Mouse (Mus musculus) erythroid progenitor cell, adult 5-6 weeks (primary cell): ENCODE data around the gene Robo1. TPM values are rescaled to one million over a fixed set of nuclear protein-coding genes. Genes with fewer than 3 reads are reported as not detected.

ENCODE experiments used
- ATAC-seq: replicated peaks from 2 replicates; pipeline ENCODE4 v1.8.0; 2016; ENCODE audit warnings: moderate number of reproducible peaks, mild to moderate bottlenecking, moderate TSS enrichment, inconsistent platforms; ENCODE audit not compliant: poor library complexity, low FRiP score, severe bottlenecking
- total RNA-seq, 2 experiments: library from RNA; stranded (forward) in 1 of 2; stranded (reverse) in 1 of 2; fragments of 150-400 nt in 1 of 2; fragments of 186-747, 209-891 nt in 1 of 2; gene quantifications; 2 replicates each; pipeline versions ENCODE4 v1.2.3 to v1.2.4; 2015 to 2017; ENCODE audit warnings: low replicate concordance in 2 of 2

Robo1 gene
- total RNA-seq, 2 experiments from 2014 or later = not detected

DNA sequence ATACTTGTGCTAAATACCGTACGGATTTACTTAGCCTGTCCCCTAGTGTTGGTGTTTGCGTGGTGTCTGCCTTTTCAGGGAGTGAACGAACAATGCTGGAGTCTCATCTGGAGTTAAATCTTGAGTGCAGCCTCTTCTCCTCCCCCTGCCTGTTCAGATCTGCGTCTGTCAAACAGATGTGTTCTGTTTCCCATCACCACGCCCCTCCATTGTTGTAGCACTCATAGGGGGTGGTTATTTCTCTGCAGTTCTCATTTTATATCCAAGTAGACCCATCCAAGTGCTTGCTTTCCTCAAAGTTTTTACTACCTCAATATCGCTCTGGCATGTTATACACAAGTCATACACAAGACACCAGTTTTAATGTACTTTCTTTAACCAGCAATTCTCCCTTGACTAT, 708.7 kb downstream of the Robo1 start:
- no peak for ATAC-seq

DNA sequence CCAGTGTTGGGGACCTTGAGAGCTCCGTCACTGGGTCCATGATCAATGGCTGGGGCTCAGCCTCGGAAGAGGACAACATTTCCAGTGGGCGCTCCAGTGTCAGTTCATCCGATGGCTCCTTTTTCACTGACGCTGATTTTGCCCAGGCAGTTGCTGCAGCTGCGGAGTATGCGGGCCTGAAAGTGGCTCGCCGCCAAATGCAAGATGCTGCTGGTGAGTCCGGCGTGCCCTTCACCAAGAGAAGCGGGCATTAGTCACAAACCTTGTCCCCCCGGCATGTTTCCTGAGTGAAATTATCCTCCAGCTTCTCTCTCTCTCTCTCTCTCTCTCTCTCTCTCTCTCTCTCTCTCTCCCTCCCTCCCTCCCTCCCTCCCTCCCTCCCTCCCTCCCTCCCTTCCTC, 716.2 kb downstream of the Robo1 start:
- no peak for ATAC-seq

DNA sequence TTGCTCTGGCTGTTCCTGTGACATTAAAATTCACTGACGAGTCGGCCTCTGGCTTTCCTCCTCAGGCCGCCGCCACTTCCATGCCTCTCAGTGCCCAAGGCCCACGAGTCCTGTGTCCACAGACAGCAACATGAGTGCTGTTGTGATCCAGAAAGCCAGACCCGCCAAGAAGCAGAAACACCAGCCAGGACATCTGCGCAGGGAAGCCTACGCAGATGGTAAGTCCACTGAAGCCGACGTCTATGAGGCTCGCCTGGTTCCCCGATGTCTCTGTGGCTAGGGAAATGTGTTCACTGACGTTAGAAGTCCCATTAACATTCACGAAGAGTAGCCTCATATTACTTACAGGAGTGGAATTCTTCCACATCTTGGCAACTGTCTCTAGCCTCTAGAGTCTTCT, 719.6 kb downstream of the Robo1 start:
- ATAC-seq = no peak

DNA sequence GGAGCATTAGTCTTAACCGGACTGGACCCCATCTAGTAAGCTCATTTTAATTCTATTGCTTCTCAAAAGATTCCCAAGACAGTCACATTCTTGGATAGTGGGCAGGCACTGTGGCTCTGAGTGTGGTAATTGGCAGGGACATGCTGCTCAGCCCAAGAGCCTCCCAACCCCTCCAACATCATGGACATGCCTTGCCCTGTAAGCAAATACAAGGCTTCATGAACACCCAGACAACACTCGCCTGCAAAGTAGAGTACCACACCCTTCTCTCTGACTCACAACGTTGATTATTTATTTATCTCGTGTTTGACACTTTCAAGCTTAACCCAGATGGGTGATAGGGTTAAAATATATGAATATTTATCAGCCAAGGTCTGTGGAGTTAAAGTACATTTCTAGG, 722.9 kb downstream of the Robo1 start:
- no peak for ATAC-seq

DNA sequence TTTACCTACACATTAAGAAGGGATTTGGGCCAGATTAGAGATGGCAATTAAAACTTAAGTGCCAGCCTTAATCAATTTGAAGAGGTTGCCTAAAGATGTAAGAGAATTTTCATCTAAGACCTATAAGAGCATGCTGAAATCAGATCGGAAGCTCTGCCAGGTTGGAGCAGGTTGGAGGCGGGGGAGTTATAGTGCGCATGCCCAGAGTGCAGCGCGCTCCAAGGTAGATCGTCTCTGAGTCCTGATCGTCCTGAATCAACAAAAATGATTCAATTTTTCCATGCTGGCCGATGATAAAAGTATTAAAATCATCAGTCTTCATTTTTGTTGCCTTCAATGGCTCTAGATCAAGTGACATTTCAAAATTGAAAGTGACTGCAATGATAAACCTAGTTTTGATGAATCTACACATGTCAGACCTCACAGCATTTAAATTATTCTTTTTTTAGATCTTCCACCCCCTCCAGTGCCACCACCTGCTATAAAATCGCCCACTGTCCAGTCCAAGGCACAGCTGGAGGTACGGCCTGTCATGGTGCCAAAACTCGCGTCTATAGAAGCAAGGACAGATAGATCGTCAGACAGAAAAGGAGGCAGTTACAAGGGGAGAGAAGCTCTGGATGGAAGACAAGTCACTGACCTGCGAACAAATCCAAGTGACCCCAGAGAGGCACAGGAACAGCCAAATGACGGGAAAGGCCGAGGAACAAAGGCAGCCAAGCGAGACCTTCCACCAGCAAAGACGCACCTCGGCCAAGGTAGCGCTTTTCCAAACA, 727.3 kb downstream of the Robo1 start:
- no peak for ATAC-seq

DNA sequence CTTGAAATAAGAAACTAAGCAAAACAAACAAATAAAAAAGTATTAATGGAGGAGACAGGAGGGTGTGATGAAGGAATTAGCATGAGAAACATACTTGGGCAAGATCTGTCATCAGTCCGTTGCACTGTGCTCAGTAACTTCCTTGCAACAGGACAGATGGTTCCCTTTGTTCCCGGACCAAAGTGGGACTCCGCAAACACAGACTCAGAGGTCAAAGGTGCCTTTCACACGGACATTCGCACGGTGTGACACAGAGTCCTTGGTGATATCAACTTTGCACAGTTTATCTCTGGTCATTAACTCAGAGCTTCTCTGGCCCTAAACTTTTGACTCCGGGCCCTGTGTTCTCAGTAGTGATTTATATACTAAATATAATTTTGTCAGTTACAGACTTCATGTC, 730.4 kb downstream of the Robo1 start:
- no peak for ATAC-seq

DNA sequence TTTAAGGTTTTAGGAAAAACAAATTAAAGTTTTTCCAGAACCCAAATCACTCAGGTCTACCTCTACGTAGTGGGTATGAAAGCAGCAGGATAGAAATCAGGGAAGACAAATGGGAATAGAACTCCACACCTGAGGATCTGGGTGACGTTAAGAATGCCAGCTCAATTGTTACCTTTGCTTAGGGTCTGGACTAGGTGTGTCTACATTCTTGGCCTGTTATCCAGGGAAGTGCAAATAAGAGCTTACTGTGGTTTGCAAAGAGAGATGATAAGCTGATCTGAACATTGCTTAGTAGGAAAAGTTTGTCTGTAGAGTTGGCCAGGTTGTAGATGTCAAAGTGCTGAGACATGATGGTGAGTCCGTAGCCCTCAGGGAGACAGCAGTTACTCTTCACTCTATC, 754.4 kb downstream of the Robo1 start:
- ATAC-seq = no peak

DNA sequence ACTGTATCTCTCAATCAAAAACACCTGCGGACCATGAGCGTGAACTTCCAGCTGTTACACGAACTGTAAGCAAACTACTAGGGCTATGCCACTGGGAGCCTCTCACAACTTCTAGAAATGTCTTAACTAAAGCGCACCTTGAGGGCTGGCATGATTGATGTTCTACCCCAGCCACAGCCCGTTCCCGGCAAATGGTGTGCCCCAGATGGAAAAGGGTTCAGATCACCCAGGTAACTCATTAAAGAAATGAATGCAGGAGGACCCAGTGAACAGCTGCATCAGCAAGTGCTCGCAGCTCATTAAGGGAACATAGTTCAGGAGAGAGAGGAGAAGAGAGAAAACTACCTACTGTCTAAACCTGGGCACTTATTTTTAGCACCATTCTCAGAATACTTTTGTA, 759.7 kb downstream of the Robo1 start:
- no peak for ATAC-seq

DNA sequence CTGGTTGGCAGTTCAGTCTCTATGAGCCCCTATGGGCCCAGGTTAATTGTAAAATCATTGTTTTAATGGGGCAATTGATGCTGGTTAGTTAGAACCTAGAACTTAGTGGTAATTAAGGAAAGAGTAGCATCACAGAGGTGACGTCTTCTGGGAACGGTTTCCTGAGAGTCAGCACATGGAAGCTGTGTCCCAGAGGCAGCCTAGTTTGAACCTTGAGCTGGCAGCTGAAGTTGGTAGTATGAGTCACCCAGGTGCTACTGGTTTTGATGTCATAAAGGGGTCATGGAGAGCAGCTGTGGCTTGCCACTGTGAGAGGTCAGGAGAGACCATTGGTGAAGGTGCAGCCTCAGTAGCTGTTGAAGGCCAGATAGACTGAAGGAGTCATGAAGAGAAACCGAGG, 763.9 kb downstream of the Robo1 start:
- ATAC-seq = no peak

DNA sequence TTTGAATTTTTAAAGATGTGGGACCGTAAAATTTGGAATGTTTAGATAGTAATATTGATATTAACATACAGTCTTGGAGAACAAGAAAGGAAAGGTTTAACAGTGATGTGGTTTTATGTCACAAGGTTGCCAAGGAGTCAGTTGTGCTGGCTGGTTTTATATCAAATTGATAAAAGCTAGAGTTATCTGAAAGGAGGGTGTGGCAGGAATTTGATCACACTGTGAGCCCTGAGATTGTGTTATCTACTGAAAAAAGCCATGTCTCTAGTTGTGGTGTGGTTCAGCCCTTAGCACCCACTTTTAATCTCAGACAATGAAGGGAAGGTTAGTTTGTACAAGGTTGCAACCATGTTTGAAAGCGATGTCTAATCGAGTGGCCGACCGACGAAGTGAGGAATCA, 764.8 kb downstream of the Robo1 start:
- ATAC-seq = no peak

DNA sequence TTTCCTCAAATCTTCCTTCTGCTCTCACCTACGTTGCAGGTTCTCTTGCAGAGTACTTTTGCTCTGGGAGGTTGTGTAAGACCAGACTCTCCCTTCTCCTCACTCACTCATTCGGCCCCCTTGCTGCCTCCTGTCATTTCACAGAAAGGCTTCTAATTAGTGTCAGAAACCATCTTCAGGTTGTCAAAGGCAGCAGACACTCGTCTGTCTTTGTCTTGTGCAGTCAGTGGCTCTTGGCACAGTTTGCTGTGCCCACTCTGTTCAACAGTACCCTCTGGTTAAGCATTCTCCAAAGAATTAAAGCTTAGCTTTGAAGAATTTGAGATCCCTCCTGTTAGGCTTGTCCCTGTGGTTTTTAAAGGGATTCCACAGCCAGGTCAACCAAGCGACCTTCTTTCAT, 774.3 kb downstream of the Robo1 start:
- ATAC-seq = no peak

DNA sequence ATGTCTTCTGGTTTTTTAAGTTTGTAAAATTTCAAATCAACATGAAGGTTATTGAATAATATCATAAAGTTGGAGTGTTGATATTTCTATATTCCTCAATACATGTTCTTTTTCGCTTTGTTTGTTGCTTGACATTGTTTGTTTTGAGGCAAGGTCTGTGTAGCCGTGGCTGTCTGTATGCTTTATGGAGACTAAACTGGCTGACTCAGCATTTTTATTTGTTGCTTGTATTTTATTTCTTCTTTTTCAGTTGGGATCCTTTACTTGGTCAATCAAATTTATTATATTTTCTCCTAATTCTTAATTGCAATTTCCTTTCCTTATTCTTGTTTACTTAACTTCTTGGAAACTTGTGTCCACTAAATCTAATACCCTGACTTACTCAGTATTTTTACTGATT, 775.0 kb downstream of the Robo1 start:
- ATAC-seq = no peak
